Mouse (Mus musculus) liver, embryonic 14.5 days (tissue): ENCODE measurements around the gene Idi1. TPM values are rescaled to one million over a fixed set of nuclear protein-coding genes. Genes with fewer than 3 reads are reported as not detected.
"Not testable (repeated sequence)": the region's sequence is repeated elsewhere in the genome, so short reads cannot be mapped to it uniquely, and the experiment has no call there.

Experiments
- ATAC-seq: fragments of 200-750 bp; cut with Nextera tagmentation; 2 replicates; pipeline ENCODE4 v1.8.0; 2017; ENCODE audit warnings: moderate number of reproducible peaks, mild to moderate bottlenecking, moderate library complexity; ENCODE audit not compliant: insufficient read depth
- DNase-seq, 3 experiments: peaks; one replicate each; pipeline ENCODE4 v3.0.0-alpha.2; 2012 to 2013; ENCODE audit warnings: low read depth in 3 of 3, low spot score in 3 of 3
- H3K27ac ChIP-seq: fragments of 300-500 bp; sonication (generic); 2 replicates; pipeline ENCODE4 v1.5.1; 2014; ENCODE audit warnings: moderate library complexity, mild to moderate bottlenecking, control low read depth, inconsistent platforms
- H3K27me3 ChIP-seq: fragments of 300-500 bp; sonication (generic); 2 replicates; pipeline ENCODE4 v1.6.1; 2014; ENCODE audit warnings: mild to moderate bottlenecking, low read length, moderate library complexity; ENCODE audit not compliant: control insufficient read depth, insufficient read depth
- H3K36me3 ChIP-seq: fragments of 300-500 bp; sonication (generic); replicated peaks from 2 replicates; pipeline ENCODE4 v1.6.1; 2014; ENCODE audit warnings: low read depth; ENCODE audit not compliant: control insufficient read depth, insufficient read depth
- H3K4me1 ChIP-seq, 2 experiments: fragments of 200-500 bp in 1 of 2; fragments of 300-500 bp in 1 of 2; sonication (generic) in 1 of 2; replicated peaks; 2 replicates each; pipeline ENCODE4 v1.6.1; 2012 to 2014; ENCODE audit warnings: antibody characterized with exemption in 1 of 2, inconsistent platforms in 1 of 2, low read length in 1 of 2; ENCODE audit not compliant: control insufficient read depth in 2 of 2, insufficient read depth in 2 of 2
- H3K4me2 ChIP-seq: fragments of 300-500 bp; sonication (generic); 2 replicates; pipeline ENCODE4 v1.6.1; 2014; ENCODE audit warnings: low read depth, mild to moderate bottlenecking, control low read depth, moderate library complexity
- H3K4me3 ChIP-seq, 2 experiments: fragments of 200-500 bp in 1 of 2; fragments of 300-500 bp in 1 of 2; sonication (generic) in 1 of 2; 2 replicates each; pipeline ENCODE4 v1.5.1; 2012 to 2014; ENCODE audit warnings: low read depth in 2 of 2, low read length in 2 of 2, mild to moderate bottlenecking in 2 of 2, control low read depth in 1 of 2, inconsistent platforms in 1 of 2, moderate library complexity in 1 of 2; ENCODE audit not compliant: insufficient read depth in 1 of 2
- H3K9ac ChIP-seq: fragments of 300-500 bp; sonication (generic); replicated peaks from 2 replicates; pipeline ENCODE4 v1.6.1; 2014; ENCODE audit warnings: mild to moderate bottlenecking, control low read depth, moderate library complexity
- H3K9me3 ChIP-seq: fragments of 300-500 bp; sonication (generic); 2 replicates; pipeline ENCODE4 v1.6.1; 2016; ENCODE audit warnings: low read length, mixed read lengths; ENCODE audit not compliant: control insufficient read depth
- CTCF ChIP-seq: IDR thresholded peaks from 2 replicates; pipeline ENCODE4 v1.5.1; 2016; ENCODE audit warnings: antibody characterized with exemption, low read depth, control low read depth
- EP300 ChIP-seq: IDR thresholded peaks from 2 replicates; pipeline ENCODE4 v1.6.1; 2016; ENCODE audit warnings: antibody characterized with exemption, low read depth
- WGBS: fragments of 180-500 bp; shearing (Covaris S2); extraction: QIAGEN DNeasy Blood & Tissue Kit; methylation state at CpG from one replicate; pipeline ENCODE4 v1.1.7; 2014; ENCODE audit not compliant: insufficient replicate concordance; 5-methylcytosine and 5-hydroxymethylcytosine counted together
- polyA plus RNA-seq, 2 experiments: library from polyadenylated mRNA; depleted of rRNA in 1 of 2; stranded (reverse) in 1 of 2; unstranded in 1 of 2; fragments of >200 nt; fragmentation: Nextera tagmentation in 1 of 2; extraction: Ambion mirVana in 1 of 2; gene quantifications; 2 replicates each; pipeline versions ENCODE4 v1.2.1 to v1.2.3; 2012 to 2014

Idi1 gene
- polyA plus RNA-seq, 2 experiments: 49.3 to 78.1 TPM

- Histone ChIP-seq H3K36me3 (no peaks in the 10 kb centered on the region), H3K27ac (peak overlapping the region; percentile 95), H3K9ac (peak overlapping the region; percentile 93), H3K4me2 (peak overlapping the region; percentile 71), H3K27me3 (no peaks in the 10 kb centered on the region), H3K4me3 (peak overlapping the region; percentile 89 to 98), H3K9me3 (no peaks in the 10 kb centered on the region), H3K4me1 (peaks cover 7 to 8% of the 10 kb centered on the region in 2 experiments)
- WGBS: 2% methylated on average over 9 of the region's 9 CpGs
- ATAC-seq (no peak), DNase-seq (no peak)
- TF ChIP-seq EP300 (no peak), CTCF (no peak)
Observed at GRCm38 (mm10) chr13:8870160-8870509, 15.2 kb upstream of the Idi1 start.

GRCm38 (mm10) chr13:8870510-8871313, 14.6 kb upstream of the Idi1 start:
- Histone ChIP-seq H3K9me3 (no peaks in the 10 kb centered on the region), H3K4me2 (peak overlapping the region; percentile 94), H3K4me3 (peak overlapping the region; percentile 89 to 98), H3K4me1 (peaks cover 7 to 8% of the 10 kb centered on the region in 2 experiments), H3K27ac (peak overlapping the region; percentile 95), H3K27me3 (no peaks in the 10 kb centered on the region), H3K36me3 (no peaks in the 10 kb centered on the region), H3K9ac (peak overlapping the region; percentile 93)
- under 1% methylated on average over 57 of the region's 57 CpGs for WGBS
- TF ChIP-seq EP300 (peak; percentile 36; the same call in 1 of the 2 replicates), CTCF (peak; percentile 100)
- DNase-seq (peak; percentile 76 to 81 (median 79)), ATAC-seq (peak; percentile 84)

- Histone ChIP-seq H3K36me3 (no peaks in the 10 kb centered on the region), H3K9ac (peak within 1 kb of the TSS; percentile 93), H3K9me3 (no peaks in the 10 kb centered on the region), H3K4me3 (peak within 1 kb of the TSS; percentile 89 to 98), H3K27me3 (no peaks in the 10 kb centered on the region), H3K4me1 (peaks cover 7 to 8% of the 10 kb centered on the region in 2 experiments), H3K27ac (peak within 1 kb of the TSS; percentile 95), H3K4me2 (peak within 1 kb of the TSS; percentile 94)
- ATAC-seq (peak; percentile 82), DNase-seq (peak in 1 of 3 experiments; percentile 57)
- no peak for TF ChIP-seq CTCF
- TF ChIP-seq EP300: no peak
- WGBS: under 1% methylated on average over 18 of the region's 18 CpGs
Observed at GRCm38 (mm10) chr13:8871314-8871962, 13.9 kb upstream of the Idi1 start, which contains the start of gene Wdr37. Gene Wdr37, minus strand, starts transcription at chr13:8871909.

GRCm38 (mm10) chr13:8873776-8874175, 11.5 kb upstream of the Idi1 start:
- Histone ChIP-seq H3K27me3 (no peaks in the 10 kb centered on the region), H3K36me3 (no peaks in the 10 kb centered on the region), H3K9ac (no peak overlapping the region), H3K9me3 (no peaks in the 10 kb centered on the region), H3K4me2 (no peak overlapping the region), H3K4me3 (no peak overlapping the region), H3K4me1 (peaks cover 7 to 8% of the 10 kb centered on the region in 2 experiments), H3K27ac (no peak overlapping the region)
- 88% methylated on average over 1 of the region's 1 CpGs for WGBS
- no peak for DNase-seq
- ATAC-seq: no peak
- TF ChIP-seq CTCF: no peak
- TF ChIP-seq EP300: no peak

- TF ChIP-seq EP300 (no peak), CTCF (no peak)
- no peaks in the 10 kb centered on the region for H3K9me3 ChIP-seq
- no peaks in the 10 kb centered on the region for H3K4me1 ChIP-seq
- H3K4me2 ChIP-seq: no peak overlapping the region
- no peaks in the 10 kb centered on the region for H3K27me3 ChIP-seq
- ATAC-seq (no peak), DNase-seq (no peak)
- no peak overlapping the region for H3K4me3 ChIP-seq
- H3K9ac ChIP-seq: no peak overlapping the region
- H3K27ac ChIP-seq: no peak overlapping the region
- H3K36me3 ChIP-seq: no peaks in the 10 kb centered on the region
- 58% methylated on average over 3 of the region's 3 CpGs for WGBS
Observed at GRCm38 (mm10) chr13:8881611-8882010, 3.7 kb upstream of the Idi1 start.

- DNase-seq, H3K4me3 ChIP-seq, H3K27me3 ChIP-seq, H3K4me2 ChIP-seq, H3K27ac ChIP-seq, H3K9ac ChIP-seq, H3K36me3 ChIP-seq, H3K4me1 ChIP-seq, ATAC-seq, H3K9me3 ChIP-seq: not testable (repeated sequence)
- 73% methylated on average over 5 of the region's 5 CpGs for WGBS
Observed at GRCm38 (mm10) chr13:8883870-8884269, 1.4 kb upstream of the Idi1 start.
